Mouse (Mus musculus) embryonic facial prominence, embryonic 13.5 days (tissue): Measurements from ENCODE around the gene Emsy. TPM values are rescaled to one million over a fixed set of nuclear protein-coding genes. Genes with fewer than 3 reads are reported as not detected.

ENCODE experiments used
- ATAC-seq: fragments of 200-750 bp; cut with Nextera tagmentation; 2 replicates; pipeline ENCODE4 v1.8.0; 2017; ENCODE audit warnings: low read depth; ENCODE audit not compliant: insufficient number of reproducible peaks, insufficient read depth, low FRiP score, low TSS enrichment
- H3K27ac ChIP-seq: fragments of 300-500 bp; sonication (generic); 2 replicates; pipeline ENCODE4 v1.5.1; 2015; ENCODE audit warnings: moderate library complexity, mild to moderate bottlenecking, inconsistent platforms
- H3K27me3 ChIP-seq: fragments of 300-500 bp; sonication (generic); 2 replicates; pipeline ENCODE4 v1.6.1; 2015; ENCODE audit warnings: mild to moderate bottlenecking, inconsistent platforms
- H3K36me3 ChIP-seq: fragments of 300-500 bp; sonication (generic); 2 replicates; pipeline ENCODE4 v1.6.1; 2015; ENCODE audit warnings: mild to moderate bottlenecking, inconsistent platforms
- H3K4me1 ChIP-seq: fragments of 300-500 bp; sonication (generic); 2 replicates; pipeline ENCODE4 v1.6.1; 2015; ENCODE audit warnings: inconsistent platforms
- H3K4me2 ChIP-seq: fragments of 300-500 bp; sonication (generic); 2 replicates; pipeline ENCODE4 v1.6.1; 2015; ENCODE audit warnings: moderate library complexity, mild to moderate bottlenecking, inconsistent platforms
- H3K4me3 ChIP-seq: fragments of 300-500 bp; sonication (generic); 2 replicates; pipeline ENCODE4 v1.5.1; 2015; ENCODE audit warnings: mild to moderate bottlenecking, inconsistent platforms
- H3K9ac ChIP-seq: fragments of 300-500 bp; sonication (generic); 2 replicates; pipeline ENCODE4 v1.6.1; 2015; ENCODE audit warnings: mild to moderate bottlenecking, inconsistent platforms
- H3K9me3 ChIP-seq: fragments of 300-500 bp; sonication (generic); 2 replicates; pipeline ENCODE4 v1.6.1; 2016; ENCODE audit warnings: inconsistent platforms
- WGBS: fragments of 180-500 bp; shearing (Covaris S2); methylation state at CpG from one replicate; pipeline ENCODE4 v1.1.7; 2015; ENCODE audit warnings: mixed read lengths; 5-methylcytosine and 5-hydroxymethylcytosine counted together
- polyA plus RNA-seq: library from polyadenylated mRNA; unstranded; fragments of >200 nt; fragmentation: Nextera tagmentation; extraction: Ambion mirVana; gene quantifications from 2 replicates; pipeline ENCODE4 v1.2.1, GENCODE M21; 2015

The Emsy gene
- polyA plus RNA-seq, 1 experiment from 2014 or later: 31.0 TPM

DNA sequence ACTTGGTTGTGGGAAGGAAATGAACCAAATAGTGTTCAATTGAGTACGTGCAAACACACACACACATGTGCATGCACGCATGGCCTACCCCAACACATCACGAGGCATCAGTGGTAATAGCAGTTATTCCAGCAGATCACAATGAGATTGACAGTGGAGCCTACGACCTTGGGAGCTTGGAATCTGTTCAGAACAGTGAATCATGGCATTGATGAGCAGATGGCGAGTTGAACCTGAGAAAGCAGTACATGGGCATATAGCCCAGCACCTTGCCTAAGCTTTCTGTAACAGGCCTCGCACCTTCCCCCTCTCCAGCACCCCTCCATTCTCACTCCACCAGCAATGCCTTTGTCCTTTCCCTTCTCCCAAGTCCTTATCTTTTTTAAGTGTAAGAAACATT lies 9.1 kb upstream of the Emsy start:
- Histone ChIP-seq H3K27me3 (0 out of 2 replicates have a peak, but pooled peaks cover under 1% of the 10 kb centered on the region), H3K4me2 (no peak overlapping the region), H3K36me3 (no peaks in the 10 kb centered on the region), H3K9me3 (no peaks in the 10 kb centered on the region), H3K4me3 (no peak overlapping the region), H3K9ac (no peak overlapping the region), H3K4me1 (peaks cover 24% of the 10 kb centered on the region), H3K27ac (no peak overlapping the region)
- no peak for ATAC-seq
- 81% methylated on average over 6 of the region's 6 CpGs for WGBS

DNA sequence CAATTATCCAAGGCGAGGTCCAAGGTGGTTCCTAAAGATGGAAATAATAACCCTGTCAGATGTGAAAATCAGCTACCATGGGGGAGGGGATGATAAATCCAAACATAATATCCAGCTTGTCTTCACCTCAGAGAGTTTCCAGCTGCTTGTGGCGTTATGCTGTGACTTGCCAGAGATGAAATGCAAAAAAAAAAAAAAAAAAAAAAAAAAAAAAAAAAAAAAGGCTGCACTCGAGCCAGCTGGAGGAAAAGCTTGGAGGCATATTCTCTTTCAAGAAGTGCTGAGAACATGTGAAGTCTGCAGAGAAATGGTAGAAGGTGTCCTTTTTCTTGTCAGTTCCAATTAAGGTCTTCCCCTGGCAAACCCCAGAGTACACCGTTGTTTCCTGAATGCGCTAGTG lies 8.6 kb upstream of the Emsy start:
- Histone ChIP-seq H3K4me2 (no peak overlapping the region), H3K27ac (no peak overlapping the region), H3K27me3 (no peaks in the 10 kb centered on the region), H3K4me3 (no peak overlapping the region), H3K4me1 (peaks cover 24% of the 10 kb centered on the region), H3K9me3 (no peaks in the 10 kb centered on the region), H3K9ac (no peak overlapping the region), H3K36me3 (no peaks in the 10 kb centered on the region)
- 28% methylated on average over 5 of the region's 5 CpGs for WGBS
- ATAC-seq: no peak

DNA sequence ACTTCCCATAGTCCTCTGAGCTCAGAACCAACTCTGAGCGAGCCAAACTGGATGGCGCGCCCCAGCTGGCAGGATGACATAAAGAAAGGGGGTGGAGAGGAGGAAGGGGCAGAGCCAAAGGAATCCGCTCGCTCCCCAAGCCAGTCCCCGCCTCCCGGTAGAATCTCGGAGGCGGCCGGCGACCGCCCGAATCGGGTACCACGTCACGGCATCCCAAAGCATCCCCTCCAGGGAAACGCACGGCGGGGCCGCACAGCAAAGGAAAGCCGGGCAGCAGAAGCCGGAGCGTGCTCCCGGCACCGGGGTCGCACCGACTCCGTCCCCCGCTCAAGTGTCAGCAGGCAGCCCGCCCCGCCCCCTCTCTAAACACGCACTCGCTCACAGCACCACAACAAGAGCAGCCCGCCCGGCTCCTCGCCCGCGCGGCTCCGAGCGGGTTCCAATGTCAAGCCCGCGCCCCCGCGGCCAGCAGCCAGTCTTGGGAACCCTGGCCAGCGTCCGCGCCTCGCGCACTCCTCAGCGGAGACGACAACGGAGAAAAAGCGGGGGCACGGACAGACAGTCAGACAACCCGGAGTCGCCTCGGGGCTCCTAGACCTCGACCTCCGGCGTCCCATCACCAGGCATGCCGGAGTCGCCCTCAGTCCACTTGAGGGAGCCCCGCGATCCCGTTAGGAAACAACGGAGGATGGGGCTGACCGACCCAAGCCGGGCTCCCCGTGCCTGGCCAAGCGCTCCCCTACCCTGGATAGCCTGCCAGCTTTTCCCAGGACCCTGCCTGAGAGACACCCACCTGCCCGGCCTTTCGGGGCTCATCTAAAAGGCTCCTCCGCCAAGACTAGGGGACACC lies 677 bp downstream of the Emsy start:
- H3K9ac ChIP-seq: peak overlapping the region; percentile 90
- H3K9me3 ChIP-seq: no peaks in the 10 kb centered on the region
- peak; percentile 61 for ATAC-seq
- WGBS: under 1% methylated on average over 74 of the region's 74 CpGs
- peaks cover 23% of the 10 kb centered on the region; the same call in 1 of the 2 replicates for H3K36me3 ChIP-seq
- no peaks in the 10 kb centered on the region for H3K27me3 ChIP-seq
- peak overlapping the region; percentile 81 for H3K4me2 ChIP-seq
- H3K4me1 ChIP-seq: peaks cover 25% of the 10 kb centered on the region
- peak overlapping the region; percentile 96 for H3K27ac ChIP-seq
- peak overlapping the region; percentile 95 for H3K4me3 ChIP-seq

DNA sequence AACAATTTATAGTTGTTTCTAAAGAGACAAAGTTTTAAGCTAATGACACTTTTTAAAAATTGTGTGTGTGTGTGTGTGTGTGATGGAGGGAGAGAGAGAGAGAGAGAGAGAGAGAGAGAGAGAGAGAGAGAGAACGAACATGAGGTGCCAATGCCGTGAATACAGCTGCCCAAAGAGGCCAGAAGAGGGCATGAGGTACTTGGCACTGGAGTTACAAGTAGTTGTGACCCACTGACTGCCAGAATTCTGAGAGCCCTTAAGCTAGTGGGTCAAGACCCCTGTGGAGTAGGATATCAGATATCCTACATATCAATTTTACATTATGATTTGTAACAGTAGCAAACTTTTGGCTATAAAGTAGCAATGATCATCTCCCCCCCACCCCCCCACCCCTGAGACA lies 4.9 kb downstream of the Emsy start:
- no peak for ATAC-seq
- WGBS: 83% methylated on average over 2 of the region's 2 CpGs
- no peaks in the 10 kb centered on the region for H3K27me3 ChIP-seq
- H3K4me1 ChIP-seq: peaks cover 11% of the 10 kb centered on the region
- H3K9me3 ChIP-seq: no peaks in the 10 kb centered on the region
- H3K9ac ChIP-seq: no peak overlapping the region
- peaks cover 36% of the 10 kb centered on the region for H3K36me3 ChIP-seq
- H3K4me2 ChIP-seq: no peak overlapping the region
- no peak overlapping the region for H3K4me3 ChIP-seq
- no peak overlapping the region for H3K27ac ChIP-seq

DNA sequence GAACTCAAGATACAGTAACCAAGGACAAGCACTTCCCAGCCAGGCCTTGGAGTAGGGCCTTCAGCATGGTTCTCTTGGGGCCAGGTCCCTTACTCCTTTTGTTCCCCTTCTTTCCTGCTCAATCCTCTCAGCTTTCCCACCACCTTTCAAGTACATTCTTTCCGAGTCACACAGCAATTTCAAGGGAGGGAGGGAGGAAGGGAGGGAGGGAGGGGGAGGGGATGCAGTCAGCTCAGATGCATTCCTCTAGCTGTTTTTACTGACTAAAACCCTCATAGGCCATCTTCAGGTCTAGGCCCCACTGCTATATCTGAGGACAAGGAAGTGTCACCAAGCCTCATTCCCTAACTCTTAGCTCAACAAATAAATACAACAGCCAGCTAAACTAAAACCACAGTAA lies 12.3 kb downstream of the Emsy start:
- 0% methylated on average over 1 of the region's 1 CpGs for WGBS
- Histone ChIP-seq H3K36me3 (peaks cover 44% of the 10 kb centered on the region), H3K9me3 (no peaks in the 10 kb centered on the region), H3K27ac (no peak overlapping the region), H3K9ac (no peak overlapping the region), H3K4me2 (no peak overlapping the region), H3K4me3 (no peak overlapping the region), H3K4me1 (no peaks in the 10 kb centered on the region), H3K27me3 (no peaks in the 10 kb centered on the region)
- no peak for ATAC-seq

DNA sequence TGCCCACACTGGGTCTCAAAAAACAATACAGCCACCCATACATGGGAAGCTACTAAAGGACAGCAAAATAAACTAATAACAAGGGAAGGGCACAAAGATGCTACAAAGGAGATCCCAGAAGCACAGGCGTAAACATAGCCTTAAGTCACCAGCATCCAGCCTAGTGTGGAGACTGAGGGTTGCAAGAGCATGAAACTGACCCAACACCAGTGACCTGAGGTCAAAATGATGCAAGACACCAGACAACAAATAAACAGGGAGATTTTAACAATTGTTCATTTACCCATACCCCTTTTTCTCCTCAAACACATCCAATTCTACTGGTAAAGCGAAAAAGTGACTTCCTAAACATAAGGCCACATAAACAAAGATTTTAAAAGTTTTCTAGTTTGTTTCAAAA lies 20.0 kb downstream of the Emsy start:
- no peak overlapping the region for H3K4me3 ChIP-seq
- peaks cover 46% of the 10 kb centered on the region for H3K36me3 ChIP-seq
- no peak for ATAC-seq
- no peaks in the 10 kb centered on the region for H3K27me3 ChIP-seq
- WGBS: 91% methylated on average over 2 of the region's 2 CpGs
- H3K27ac ChIP-seq: no peak overlapping the region
- no peak overlapping the region for H3K4me2 ChIP-seq
- no peaks in the 10 kb centered on the region for H3K4me1 ChIP-seq
- H3K9me3 ChIP-seq: no peaks in the 10 kb centered on the region
- H3K9ac ChIP-seq: no peak overlapping the region

DNA sequence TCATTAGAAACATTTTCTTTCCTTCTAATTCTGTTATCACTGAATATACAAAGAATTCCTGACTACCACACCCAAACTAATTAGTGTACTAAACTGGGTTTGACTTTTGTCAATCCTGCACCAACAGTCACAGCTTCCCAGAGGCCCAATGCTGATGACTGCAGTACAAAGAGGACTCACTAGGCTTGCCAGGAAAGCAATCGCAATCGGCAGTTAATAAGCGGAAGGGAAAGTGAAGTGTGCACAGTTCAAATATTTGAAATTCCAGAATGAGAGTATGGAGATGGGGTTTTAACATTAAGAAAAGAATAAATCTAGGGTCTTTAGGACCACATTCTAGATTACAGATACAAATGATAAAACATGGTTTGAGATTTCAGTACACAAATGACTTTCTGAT lies 23.6 kb downstream of the Emsy start:
- Histone ChIP-seq H3K9ac (no peak overlapping the region), H3K27ac (no peak overlapping the region), H3K4me3 (no peak overlapping the region), H3K36me3 (peaks cover 40% of the 10 kb centered on the region), H3K4me2 (no peak overlapping the region), H3K9me3 (no peaks in the 10 kb centered on the region), H3K27me3 (no peaks in the 10 kb centered on the region), H3K4me1 (no peaks in the 10 kb centered on the region)
- WGBS: 67% methylated on average over 3 of the region's 3 CpGs
- no peak for ATAC-seq

DNA sequence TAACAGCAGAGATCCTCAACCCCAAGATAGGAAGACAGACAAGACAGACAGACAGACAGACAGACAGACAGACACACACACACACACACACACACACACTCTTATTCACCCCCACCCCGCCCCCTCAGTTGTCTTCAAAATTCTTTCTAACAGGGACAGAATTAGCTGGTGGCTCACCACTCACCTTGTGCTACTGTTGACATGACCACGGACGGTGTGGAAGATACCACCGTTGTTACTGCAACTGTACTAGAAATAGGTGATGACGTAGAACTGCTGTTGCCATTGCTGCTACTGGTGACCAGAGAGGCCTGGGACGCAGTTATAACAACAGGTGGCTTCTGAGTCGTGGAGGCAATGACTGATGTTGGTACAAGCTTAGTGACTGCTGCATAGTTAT lies 26.6 kb downstream of the Emsy start:
- WGBS: 91% methylated on average over 7 of the region's 7 CpGs
- H3K27ac ChIP-seq: no peak overlapping the region
- H3K9ac ChIP-seq: no peak overlapping the region
- no peak overlapping the region for H3K4me2 ChIP-seq
- ATAC-seq: no peak
- no peaks in the 10 kb centered on the region for H3K4me1 ChIP-seq
- no peaks in the 10 kb centered on the region for H3K9me3 ChIP-seq
- H3K36me3 ChIP-seq: peaks cover 42% of the 10 kb centered on the region
- H3K27me3 ChIP-seq: no peaks in the 10 kb centered on the region
- no peak overlapping the region for H3K4me3 ChIP-seq

DNA sequence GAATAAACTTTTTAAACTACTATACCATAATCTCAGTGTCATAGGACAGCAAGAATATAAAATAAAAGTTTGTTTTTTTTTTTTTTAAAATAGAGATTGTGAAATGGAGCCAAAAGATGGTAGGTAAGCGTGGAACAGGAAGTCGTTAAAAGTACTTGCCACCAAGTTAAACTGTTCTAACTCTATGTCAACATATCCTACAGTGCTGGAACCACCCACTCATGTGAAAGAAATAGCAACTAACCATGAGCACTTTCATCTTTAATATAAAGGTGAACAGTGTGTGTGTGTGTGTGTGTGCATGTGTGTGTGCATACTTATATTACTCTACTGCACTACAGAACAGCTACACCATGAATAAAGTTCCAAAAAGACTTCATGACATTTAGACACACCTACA lies 38.8 kb downstream of the Emsy start:
- Histone ChIP-seq H3K36me3 (peaks cover 46% of the 10 kb centered on the region), H3K9me3 (no peaks in the 10 kb centered on the region), H3K27ac (no peak overlapping the region), H3K4me3 (no peak overlapping the region), H3K9ac (no peak overlapping the region), H3K27me3 (no peaks in the 10 kb centered on the region), H3K4me1 (no peaks in the 10 kb centered on the region), H3K4me2 (no peak overlapping the region)
- no peak for ATAC-seq
- WGBS: 96% methylated on average over 2 of the region's 2 CpGs

DNA sequence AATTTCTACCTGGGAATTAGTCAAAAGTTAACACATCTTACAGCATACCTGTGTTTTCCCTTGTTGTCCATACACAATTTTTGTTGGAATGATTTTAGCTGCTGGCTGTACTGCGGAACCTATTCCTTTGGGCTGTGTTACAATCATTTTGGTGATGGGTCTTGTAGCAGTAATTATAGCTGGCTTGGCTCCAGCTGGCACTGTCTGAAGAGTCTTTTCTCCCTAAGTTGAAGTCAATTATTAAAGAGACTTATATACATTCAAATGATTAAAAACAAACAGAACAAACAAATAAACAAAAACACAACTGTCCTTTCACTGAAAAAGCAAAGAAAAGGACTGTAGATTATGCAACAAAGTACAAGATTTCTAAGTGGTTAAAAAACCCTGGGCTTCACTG lies 43.6 kb downstream of the Emsy start:
- Histone ChIP-seq H3K9ac (no peak overlapping the region), H3K4me2 (no peak overlapping the region), H3K9me3 (no peaks in the 10 kb centered on the region), H3K4me3 (no peak overlapping the region), H3K36me3 (peaks cover 36% of the 10 kb centered on the region), H3K4me1 (no peaks in the 10 kb centered on the region), H3K27ac (no peak overlapping the region), H3K27me3 (no peaks in the 10 kb centered on the region)
- 89% methylated on average over 1 of the region's 1 CpGs for WGBS
- ATAC-seq: no peak

DNA sequence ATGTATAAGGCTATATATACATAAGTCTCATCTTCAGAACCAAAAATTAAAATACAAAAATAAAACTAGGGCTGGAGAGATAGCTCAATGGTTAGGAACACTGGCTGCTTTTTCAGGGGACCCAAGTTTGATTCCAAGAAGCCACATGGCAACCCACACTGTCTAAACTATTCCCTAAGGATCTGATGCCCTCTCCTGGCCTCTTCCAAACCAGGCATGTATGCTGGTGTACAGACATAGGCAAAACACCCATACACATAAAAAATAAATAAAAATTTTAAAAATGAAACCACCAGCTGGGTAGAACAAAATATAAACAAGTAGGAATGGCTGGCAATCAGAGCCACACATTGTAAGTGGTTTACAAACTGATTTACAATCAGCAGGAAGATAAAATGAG lies 48.1 kb downstream of the Emsy start:
- Histone ChIP-seq H3K4me2 (no peak overlapping the region), H3K9me3 (no peaks in the 10 kb centered on the region), H3K27me3 (no peaks in the 10 kb centered on the region), H3K27ac (no peak overlapping the region), H3K4me3 (no peak overlapping the region), H3K9ac (no peak overlapping the region), H3K4me1 (no peaks in the 10 kb centered on the region), H3K36me3 (peaks cover 22% of the 10 kb centered on the region; the same call in 1 of the 2 replicates)
- no peak for ATAC-seq

DNA sequence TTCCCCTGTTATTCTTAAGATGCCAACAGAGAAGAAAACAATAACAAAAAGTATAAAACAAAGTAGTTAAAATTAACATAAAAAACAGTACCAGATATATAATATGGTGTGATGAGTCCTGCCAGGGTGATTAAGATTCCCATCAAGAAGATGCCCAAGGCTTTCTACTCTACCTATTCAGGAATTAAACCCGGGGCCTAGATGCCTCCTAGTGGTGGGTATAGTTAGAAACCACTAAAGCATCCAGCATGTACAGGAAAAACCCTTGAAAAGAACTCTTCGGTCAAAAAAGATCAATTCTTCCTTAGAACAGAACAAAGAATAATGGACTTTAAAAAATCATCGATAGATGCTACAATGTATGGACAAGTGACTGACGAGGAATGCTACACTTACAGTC lies 49.4 kb downstream of the Emsy start:
- Histone ChIP-seq H3K9ac (no peak overlapping the region), H3K27me3 (no peaks in the 10 kb centered on the region), H3K4me2 (no peak overlapping the region), H3K9me3 (no peaks in the 10 kb centered on the region), H3K4me3 (no peak overlapping the region), H3K27ac (no peak overlapping the region), H3K4me1 (no peaks in the 10 kb centered on the region), H3K36me3 (peaks cover 22% of the 10 kb centered on the region)
- 82% methylated on average over 4 of the region's 4 CpGs for WGBS
- ATAC-seq: no peak
